Mouse (Mus musculus) embryonic facial prominence, embryonic 15.5 days (tissue): ENCODE measurements around the gene Tmem156. TPM values are rescaled to one million over a fixed set of nuclear protein-coding genes. Genes with fewer than 3 reads are reported as not detected.
"Not testable (repeated sequence)": the region's sequence is repeated elsewhere in the genome, so short reads cannot be mapped to it uniquely, and the experiment has no call there.

Experiments used
- ATAC-seq: fragments of 200-750 bp; cut with Nextera tagmentation; 2 replicates; pipeline ENCODE4 v1.8.0; 2017; ENCODE audit warnings: low read depth, moderate TSS enrichment; ENCODE audit not compliant: insufficient number of reproducible peaks, low FRiP score, low TSS enrichment
- H3K27ac ChIP-seq: fragments of 300-500 bp; sonication (generic); replicated peaks from 2 replicates; pipeline ENCODE4 v1.5.1; 2015; ENCODE audit warnings: mild to moderate bottlenecking, inconsistent platforms
- H3K27me3 ChIP-seq: fragments of 300-500 bp; sonication (generic); 2 replicates; pipeline ENCODE4 v1.6.1; 2015; ENCODE audit warnings: inconsistent platforms
- H3K36me3 ChIP-seq: fragments of 300-500 bp; sonication (generic); 2 replicates; pipeline ENCODE4 v1.6.1; 2015; ENCODE audit warnings: mild to moderate bottlenecking, inconsistent platforms
- H3K4me1 ChIP-seq: fragments of 300-500 bp; sonication (generic); 2 replicates; pipeline ENCODE4 v1.6.1; 2015; ENCODE audit warnings: inconsistent platforms
- H3K4me2 ChIP-seq: fragments of 300-500 bp; sonication (generic); replicated peaks from 2 replicates; pipeline ENCODE4 v1.6.1; 2015; ENCODE audit warnings: mild to moderate bottlenecking, inconsistent platforms
- H3K4me3 ChIP-seq: fragments of 300-500 bp; sonication (generic); replicated peaks from 2 replicates; pipeline ENCODE4 v1.5.1; 2015; ENCODE audit warnings: mild to moderate bottlenecking, inconsistent platforms
- H3K9ac ChIP-seq: fragments of 300-500 bp; sonication (generic); 2 replicates; pipeline ENCODE4 v1.6.1; 2015; ENCODE audit warnings: inconsistent platforms
- H3K9me3 ChIP-seq: fragments of 300-500 bp; sonication (generic); replicated peaks from 2 replicates; pipeline ENCODE4 v1.6.1; 2016; ENCODE audit warnings: inconsistent platforms
- WGBS: fragments of 180-500 bp; shearing (Covaris S2); methylation state at CpG from one replicate; pipeline ENCODE4 v1.1.7; 2015; 5-methylcytosine and 5-hydroxymethylcytosine counted together
- polyA plus RNA-seq: library from polyadenylated mRNA; unstranded; fragments of >200 nt; fragmentation: Nextera tagmentation; extraction: Ambion mirVana; gene quantifications from 2 replicates; pipeline ENCODE4 v1.2.1, GENCODE M21; 2015

Gene Tmem156
- polyA plus RNA-seq, 1 experiment from 2014 or later = 0.94 TPM

- ATAC-seq = no peak
- peaks cover 19% of the 10 kb centered on the region for H3K36me3 ChIP-seq
- no peak overlapping the region for H3K4me3 ChIP-seq
- H3K9ac ChIP-seq = no peak overlapping the region
- 92% methylated on average over 2 of the region's 2 CpGs for WGBS
- peaks cover under 1% of the 10 kb centered on the region; the same call in 1 of the 2 replicates for H3K4me1 ChIP-seq
- H3K27me3 ChIP-seq = no peaks in the 10 kb centered on the region
- H3K4me2 ChIP-seq = no peak overlapping the region
- H3K27ac ChIP-seq = no peak overlapping the region
- H3K9me3 ChIP-seq = no peaks in the 10 kb centered on the region
Observed at GRCm38 (mm10) chr5:65116789-65117188, 24.9 kb upstream of the Tmem156 start.

- Histone ChIP-seq H3K36me3 (peaks cover 19% of the 10 kb centered on the region), H3K27ac (no peak overlapping the region)
- no peak for ATAC-seq
Observed at GRCm38 (mm10) chr5:65113323-65113722, 21.4 kb upstream of the Tmem156 start.

GRCm38 (mm10) chr5:65112225-65112624 lies 20.3 kb upstream of the Tmem156 start:
- H3K4me2 ChIP-seq, H3K27ac ChIP-seq, H3K27me3 ChIP-seq, H3K9ac ChIP-seq, H3K9me3 ChIP-seq, ATAC-seq, H3K4me3 ChIP-seq: not testable (repeated sequence)
- Histone ChIP-seq H3K4me1 (peaks cover 12% of the 10 kb centered on the region; the same call in 1 of the 2 replicates), H3K36me3 (peaks cover 15% of the 10 kb centered on the region)
- 59% methylated on average over 3 of the region's 3 CpGs for WGBS

More at GRCm38 (mm10) chr5:65113323-65113722, 21.4 kb upstream of the Tmem156 start:
- Histone ChIP-seq H3K4me2 (no peak overlapping the region), H3K4me3 (no peak overlapping the region), H3K27me3 (no peaks in the 10 kb centered on the region), H3K4me1 (peaks cover 10% of the 10 kb centered on the region; the same call in 1 of the 2 replicates), H3K9me3 (no peaks in the 10 kb centered on the region), H3K9ac (no peak overlapping the region)
- 83% methylated on average over 6 of the region's 6 CpGs for WGBS

GRCm38 (mm10) chr5:65107773-65108432 lies 16.0 kb upstream of the Tmem156 start:
- peak overlapping the region; percentile 86 for H3K27ac ChIP-seq
- peaks cover 13% of the 10 kb centered on the region; the same call in 1 of the 2 replicates for H3K4me1 ChIP-seq
- ATAC-seq = no peak; the same call in 1 of the 2 replicates
- peak overlapping the region; percentile 78 for H3K9ac ChIP-seq
- peak overlapping the region; percentile 66 for H3K4me2 ChIP-seq
- no peaks in the 10 kb centered on the region for H3K36me3 ChIP-seq
- 2% methylated on average over 33 of the region's 42 CpGs for WGBS
- H3K27me3 ChIP-seq = no peaks in the 10 kb centered on the region
- no peaks in the 10 kb centered on the region for H3K9me3 ChIP-seq
- H3K4me3 ChIP-seq = peak overlapping the region; percentile 77

- Histone ChIP-seq H3K27ac (peak within 1 kb of the TSS; percentile 86), H3K9me3 (no peaks in the 10 kb centered on the region), H3K4me1 (peaks cover 21% of the 10 kb centered on the region; the same call in 1 of the 2 replicates), H3K9ac (peak within 1 kb of the TSS; percentile 78), H3K27me3 (no peaks in the 10 kb centered on the region), H3K4me3 (peak within 1 kb of the TSS; percentile 77), H3K4me2 (peak within 1 kb of the TSS; percentile 66), H3K36me3 (no peaks in the 10 kb centered on the region)
- peak; percentile 92 for ATAC-seq
- 4% methylated on average over 39 of the region's 56 CpGs for WGBS
Observed at GRCm38 (mm10) chr5:65106876-65107772, 15.2 kb upstream of the Tmem156 start, which contains the start of gene Klhl5. Gene Klhl5 (plus strand): TSS chr5:65107539.

GRCm38 (mm10) chr5:65102641-65103042 lies 10.7 kb upstream of the Tmem156 start:
- Histone ChIP-seq H3K27ac (no peak overlapping the region), H3K27me3 (no peaks in the 10 kb centered on the region), H3K9me3 (no peaks in the 10 kb centered on the region), H3K9ac (no peak overlapping the region), H3K4me3 (no peak overlapping the region), H3K4me2 (no peak overlapping the region), H3K36me3 (no peaks in the 10 kb centered on the region), H3K4me1 (peaks cover 15% of the 10 kb centered on the region; the same call in 1 of the 2 replicates)
- ATAC-seq = no peak
- 52% methylated on average over 10 of the region's 10 CpGs for WGBS

- H3K9ac ChIP-seq = no peak overlapping the region
- WGBS = 72% methylated on average over 3 of the region's 3 CpGs
- H3K27ac ChIP-seq = no peak overlapping the region
- peaks cover 15% of the 10 kb centered on the region; the same call in 1 of the 2 replicates for H3K4me1 ChIP-seq
- no peak overlapping the region for H3K4me2 ChIP-seq
- H3K4me3 ChIP-seq = no peak overlapping the region
- H3K36me3 ChIP-seq = no peaks in the 10 kb centered on the region
- no peak for ATAC-seq
- H3K9me3 ChIP-seq = no peaks in the 10 kb centered on the region
- H3K27me3 ChIP-seq = no peaks in the 10 kb centered on the region
Observed at GRCm38 (mm10) chr5:65102026-65102640, 10.2 kb upstream of the Tmem156 start.

- no peak overlapping the region for H3K4me2 ChIP-seq
- H3K36me3 ChIP-seq = no peaks in the 10 kb centered on the region
- WGBS = 73% methylated on average over 6 of the region's 6 CpGs
- ATAC-seq = no peak
- no peak overlapping the region for H3K27ac ChIP-seq
- peaks cover 15% of the 10 kb centered on the region; the same call in 1 of the 2 replicates for H3K4me1 ChIP-seq
- no peaks in the 10 kb centered on the region for H3K27me3 ChIP-seq
- no peaks in the 10 kb centered on the region for H3K9me3 ChIP-seq
- no peak overlapping the region for H3K4me3 ChIP-seq
- no peak overlapping the region for H3K9ac ChIP-seq
Observed at GRCm38 (mm10) chr5:65101621-65102020, 9.7 kb upstream of the Tmem156 start.

GRCm38 (mm10) chr5:65101209-65101608 lies 9.3 kb upstream of the Tmem156 start:
- Histone ChIP-seq H3K4me2 (no peak overlapping the region), H3K9ac (no peak overlapping the region), H3K4me1 (peaks cover 15% of the 10 kb centered on the region; the same call in 1 of the 2 replicates), H3K9me3 (no peaks in the 10 kb centered on the region), H3K27me3 (no peaks in the 10 kb centered on the region), H3K27ac (no peak overlapping the region), H3K4me3 (no peak overlapping the region), H3K36me3 (no peaks in the 10 kb centered on the region)
- ATAC-seq = no peak
- WGBS = 78% methylated on average over 5 of the region's 5 CpGs

- WGBS = 49% methylated on average over 11 of the region's 11 CpGs
- no peak for ATAC-seq
- H3K4me3 ChIP-seq = no peak overlapping the region
- H3K27ac ChIP-seq = no peak overlapping the region
- H3K27me3 ChIP-seq = no peaks in the 10 kb centered on the region
- H3K9ac ChIP-seq = no peak overlapping the region
- peaks cover 15% of the 10 kb centered on the region; the same call in 1 of the 2 replicates for H3K4me1 ChIP-seq
- H3K36me3 ChIP-seq = no peaks in the 10 kb centered on the region
- no peaks in the 10 kb centered on the region for H3K9me3 ChIP-seq
- no peak overlapping the region for H3K4me2 ChIP-seq
Observed at GRCm38 (mm10) chr5:65100002-65100401, 8.1 kb upstream of the Tmem156 start.

- Histone ChIP-seq H3K4me3 (no peak overlapping the region), H3K4me1 (peaks cover 9% of the 10 kb centered on the region; the same call in 1 of the 2 replicates), H3K27ac (no peak overlapping the region), H3K36me3 (no peaks in the 10 kb centered on the region), H3K27me3 (no peaks in the 10 kb centered on the region), H3K4me2 (no peak overlapping the region), H3K9ac (no peak overlapping the region), H3K9me3 (no peaks in the 10 kb centered on the region)
- WGBS = 86% methylated on average over 5 of the region's 5 CpGs
- no peak for ATAC-seq
Observed at GRCm38 (mm10) chr5:65097457-65097856, 5.5 kb upstream of the Tmem156 start.
